Mouse (Mus musculus): ENCODE data around the gene Atp5h.
"Not testable (repeated sequence)": the region's sequence is repeated elsewhere in the genome, so short reads cannot be mapped to it uniquely, and the experiment has no call there.

The Atp5h gene

DNA sequence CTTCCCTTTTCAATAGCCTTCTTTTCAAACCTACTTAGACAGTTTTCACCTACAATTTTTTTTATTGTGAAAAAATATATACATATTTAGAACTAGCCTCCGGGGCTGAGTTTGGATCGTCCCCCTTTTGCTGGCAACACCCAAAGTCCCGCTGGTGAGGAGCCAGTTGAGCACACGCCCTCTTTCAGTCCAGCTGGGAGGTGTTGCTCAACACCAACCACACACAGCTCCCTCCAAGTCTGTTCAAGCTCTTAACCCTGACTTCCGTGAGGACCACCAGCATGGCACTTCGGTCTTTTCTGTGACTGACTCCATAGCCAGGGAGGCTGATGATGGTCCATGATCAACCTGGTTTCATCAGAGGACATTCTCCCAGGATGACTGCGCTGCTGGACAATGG lies 21.7 kb downstream of the Atp5h start:
- DNase-seq (ENCODE audit: low spot score), result no peak

- no peak for DNase-seq (ENCODE audit: low spot score)
Measured at GRCm38 (mm10) chr11:115393721-115394325, 25.9 kb downstream of the Atp5h start.

DNA sequence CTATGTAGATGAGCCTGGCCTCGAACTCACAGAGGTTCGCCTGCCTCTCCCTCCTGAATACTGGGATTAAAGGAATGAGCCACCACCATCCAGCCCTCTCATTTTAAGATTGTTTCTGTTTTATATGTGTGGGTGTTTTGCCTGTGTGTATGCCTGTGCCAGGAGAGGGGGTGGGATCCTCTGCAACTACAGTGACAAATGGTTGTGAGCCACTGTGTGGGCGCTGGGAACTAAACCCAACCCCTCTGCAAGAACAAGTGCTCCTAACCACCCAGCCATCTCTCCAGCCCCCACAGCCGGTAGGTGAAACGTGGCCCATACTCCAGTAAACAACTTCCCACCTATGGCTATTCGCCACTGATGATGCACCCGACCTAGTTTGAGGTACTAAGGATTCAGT lies 28.4 kb downstream of the Atp5h start:
- DNase-seq (ENCODE audit: low spot score), result no peak

GRCm38 (mm10) chr11:115386859-115387258 lies 32.9 kb downstream of the Atp5h start:
- not testable (repeated sequence) for DNase-seq (ENCODE audit: low spot score)

GRCm38 (mm10) chr11:115384587-115384986 lies 35.2 kb downstream of the Atp5h start:
- DNase-seq (ENCODE audit: low spot score), result no peak

GRCm38 (mm10) chr11:115383701-115384474 lies 35.9 kb downstream of the Atp5h start:
- no peak for DNase-seq (ENCODE audit: low spot score)

- DNase-seq (ENCODE audit: low spot score), result no peak
Measured at GRCm38 (mm10) chr11:115382891-115383290, 36.9 kb downstream of the Atp5h start.

DNA sequence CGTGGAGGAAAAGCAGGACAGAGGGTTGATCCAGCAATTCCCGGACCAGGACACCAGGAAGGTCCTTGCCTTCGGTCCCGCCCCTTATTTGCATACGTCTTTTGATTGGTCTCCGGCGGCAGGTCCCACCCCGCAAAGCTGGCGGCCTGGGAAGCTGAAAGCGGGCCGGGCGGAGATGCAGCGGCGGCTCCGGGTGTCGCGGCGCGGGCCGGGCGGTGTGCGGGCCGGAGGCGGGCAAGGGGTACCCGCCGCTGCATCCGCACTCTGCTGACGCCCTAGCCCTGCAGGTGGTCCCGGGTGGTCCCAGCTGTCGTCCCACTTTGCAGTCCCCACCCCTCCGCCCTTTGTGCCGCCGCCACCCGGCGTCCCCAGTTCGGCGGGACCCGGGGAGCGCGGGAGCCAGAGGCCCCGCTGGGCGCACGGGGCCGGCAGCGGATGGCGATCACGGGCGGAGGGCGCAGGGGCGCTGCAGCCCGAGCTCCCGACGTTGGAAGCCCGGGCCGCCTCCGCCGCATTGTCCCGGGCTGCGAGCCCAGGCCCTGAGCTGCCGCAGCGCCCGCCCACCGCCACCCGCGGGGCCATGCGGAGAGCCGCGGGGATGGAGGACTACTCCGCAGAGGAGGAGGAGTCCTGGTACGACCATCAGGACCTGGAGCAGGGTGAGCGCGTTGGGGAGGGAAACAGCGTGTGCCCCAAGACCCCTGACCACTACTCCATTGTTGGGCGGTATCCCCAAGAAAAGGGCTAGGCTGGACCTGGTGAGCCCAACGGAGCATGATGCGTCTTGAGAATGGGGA lies 37.8 kb downstream of the Atp5h start, which contains the start of gene Cdr2l:
Gene Cdr2l (plus strand): TSS at position 174 of the 797 bp plus-strand sequence.
- DNase-seq (ENCODE audit: low spot score), result peak; percentile 83

DNA sequence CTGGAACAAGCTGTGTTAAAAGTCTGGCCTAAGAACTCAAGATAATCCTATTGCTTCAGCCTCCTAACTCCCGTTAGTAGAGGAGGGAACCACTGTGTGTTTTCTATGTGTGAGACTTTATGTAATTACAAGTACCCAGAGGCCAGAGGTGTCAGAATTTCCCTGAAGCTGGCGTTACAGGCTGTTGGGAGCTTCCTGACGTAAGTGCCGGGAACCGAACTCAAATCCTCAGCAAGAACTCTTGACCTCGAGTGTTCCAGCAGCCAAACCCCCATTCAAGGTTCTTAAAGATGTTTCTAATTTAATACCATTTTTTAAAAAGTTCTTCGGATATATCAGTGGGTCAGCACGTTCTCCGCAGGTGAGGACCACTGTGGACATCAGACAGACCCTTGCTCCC lies 38.5 kb downstream of the Atp5h start:
- no peak for DNase-seq (ENCODE audit: low spot score)

DNA sequence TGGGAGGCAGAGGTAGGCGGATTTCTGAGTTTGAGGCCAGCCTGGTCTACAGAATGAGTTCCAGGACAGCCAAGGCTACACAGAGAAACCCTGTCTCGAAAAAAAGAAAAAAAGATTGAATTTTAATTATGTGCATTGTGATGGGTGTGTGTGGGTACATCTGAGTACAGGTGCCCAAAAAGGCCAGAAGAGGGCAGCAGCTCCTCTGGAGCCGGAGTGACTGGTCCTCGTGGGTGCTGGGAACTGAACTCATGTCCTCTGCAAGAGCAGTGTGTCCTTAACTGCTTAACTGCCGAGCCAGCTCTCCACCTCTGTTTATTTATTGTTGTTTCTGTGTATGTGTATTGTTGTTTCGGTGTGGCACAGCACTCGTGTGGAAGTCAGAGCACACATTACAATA lies 41.9 kb downstream of the Atp5h start:
- DNase-seq (ENCODE audit: low spot score), result no peak

DNA sequence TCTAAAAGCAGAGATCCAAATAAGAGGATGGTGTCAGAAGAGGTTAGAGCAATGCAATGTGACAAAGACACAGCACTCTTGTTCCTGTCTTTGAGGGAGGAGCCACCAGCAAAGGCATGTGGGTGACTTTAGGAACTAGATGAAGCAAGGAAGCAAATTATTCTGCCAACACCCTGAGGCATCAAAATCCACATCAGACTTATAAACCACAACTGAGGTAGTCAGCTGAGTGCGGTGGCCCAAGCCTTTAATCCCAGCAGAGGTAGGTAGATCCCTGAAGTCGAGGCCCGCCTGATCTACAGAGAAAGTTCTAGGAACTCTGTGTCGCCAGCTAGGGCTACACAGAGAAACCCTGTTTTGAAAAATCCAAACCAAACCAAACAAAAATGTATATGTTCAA lies 42.5 kb downstream of the Atp5h start:
- DNase-seq (ENCODE audit: low spot score), result no peak

DNA sequence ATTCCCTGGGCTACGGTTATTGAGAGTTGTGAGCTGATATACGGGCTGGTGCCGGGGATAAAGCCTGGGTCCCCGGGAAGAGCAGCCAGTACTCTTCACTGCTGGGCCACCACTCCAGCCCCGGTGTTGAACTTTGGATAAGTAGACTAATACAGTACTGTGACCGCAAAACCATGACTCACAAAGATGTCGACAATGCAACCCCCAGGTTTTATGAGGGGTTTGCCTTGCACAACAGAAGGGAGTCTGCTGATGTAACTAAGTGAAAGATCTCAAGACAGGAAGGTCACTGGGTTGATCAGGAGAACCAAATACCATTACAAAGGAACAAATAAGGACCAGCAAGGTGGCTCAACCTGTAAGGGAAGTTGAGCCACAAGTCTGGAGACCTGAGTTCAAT lies 43.0 kb downstream of the Atp5h start:
- no peak for DNase-seq (ENCODE audit: low spot score)

DNA sequence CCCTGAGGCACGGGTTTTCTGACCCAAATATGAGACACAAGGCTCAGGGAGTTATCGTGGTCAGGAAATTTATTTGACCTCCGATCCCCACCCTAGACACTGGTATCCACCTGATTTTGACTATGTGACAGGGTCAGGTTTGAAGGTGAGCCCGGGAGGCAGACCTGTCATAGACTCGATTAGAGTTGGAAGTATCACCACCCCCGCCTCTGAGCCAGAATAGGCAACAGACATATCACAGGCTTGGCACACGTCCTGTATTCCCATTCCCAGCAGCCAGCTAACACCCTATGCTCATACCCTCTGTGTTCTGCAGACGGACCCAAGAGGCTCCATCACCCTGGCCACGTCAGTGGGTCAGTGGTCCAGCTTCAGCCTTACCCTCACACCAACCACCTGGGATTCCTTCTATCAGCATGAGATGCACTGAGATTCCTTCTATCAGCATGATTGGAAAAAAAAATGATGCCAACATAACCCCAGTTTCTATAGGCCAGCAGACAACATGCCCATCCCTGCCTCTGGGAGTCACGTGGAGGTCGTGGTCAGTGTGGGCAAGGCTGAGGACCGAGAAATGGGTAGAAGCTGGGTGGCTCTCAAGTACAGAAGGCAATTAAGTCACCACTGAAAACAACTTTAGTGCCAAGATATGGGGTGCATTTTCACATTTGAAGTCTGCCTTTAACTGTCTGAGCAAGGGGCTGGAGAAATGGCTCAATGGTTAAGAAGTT lies 44.9 kb downstream of the Atp5h start:
- no peak for DNase-seq (ENCODE audit: low spot score)

DNA sequence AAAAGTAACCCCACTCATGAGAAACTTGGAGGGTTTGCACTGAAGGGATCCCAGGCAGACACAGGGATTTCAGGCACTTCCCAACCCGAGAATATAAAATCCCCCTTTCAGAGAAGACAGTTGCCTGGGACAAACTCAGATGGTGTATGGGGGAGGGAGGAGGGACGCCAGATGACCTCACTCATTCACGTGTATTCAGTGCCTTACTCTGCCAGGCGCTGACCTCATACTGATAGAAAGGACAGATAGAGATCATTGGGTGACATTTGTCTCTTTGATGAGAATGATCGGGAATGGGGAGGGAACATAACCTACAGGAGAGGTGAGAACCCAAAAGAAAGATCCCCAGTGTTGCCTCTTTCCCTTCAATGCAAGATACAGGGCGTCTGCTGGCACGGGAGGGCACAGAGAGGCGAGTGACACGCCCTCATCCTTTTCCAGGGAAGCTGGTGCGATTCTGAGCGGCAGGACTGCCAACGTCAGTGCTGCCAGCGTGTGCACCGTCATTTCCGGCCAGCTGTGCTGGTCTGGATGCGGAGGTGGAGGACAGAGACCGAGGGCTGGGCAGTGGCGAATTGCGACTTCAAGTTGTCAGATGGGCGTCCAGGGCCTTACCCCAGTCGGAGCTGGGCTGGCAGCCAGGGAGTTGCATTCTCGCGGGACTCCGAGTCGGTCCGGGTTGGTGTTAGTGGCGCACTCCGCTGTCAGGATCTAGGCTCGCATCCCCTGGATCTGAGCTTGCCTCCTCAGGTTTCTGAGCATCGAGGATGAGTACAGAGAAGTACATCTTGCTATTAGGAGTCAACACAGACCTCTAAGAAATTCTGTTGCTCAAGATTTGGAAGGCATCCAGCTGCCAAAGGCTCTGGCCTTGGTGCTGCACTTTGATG lies 45.7 kb downstream of the Atp5h start:
- peak; percentile 72 for DNase-seq (ENCODE audit: low spot score)

DNA sequence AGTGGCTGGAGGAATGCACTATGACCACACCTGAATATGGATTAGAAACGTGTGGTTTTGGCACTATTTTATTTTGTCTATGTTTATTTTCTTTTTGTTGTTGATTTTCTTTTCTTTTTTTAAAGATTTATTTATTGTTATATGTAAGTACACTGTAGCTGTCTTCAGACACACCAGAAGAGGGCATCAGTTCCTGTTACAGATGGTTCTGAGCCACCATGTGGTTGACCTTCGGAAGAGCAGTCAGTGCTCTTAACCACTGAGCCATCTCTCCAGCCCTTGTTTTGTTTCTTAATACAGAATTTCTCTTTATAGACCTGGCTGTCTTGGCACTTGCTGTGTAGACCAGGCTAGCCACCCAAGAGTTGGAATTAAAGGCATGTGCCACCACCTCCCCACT lies 47.0 kb downstream of the Atp5h start:
- DNase-seq (ENCODE audit: low spot score), result no peak

DNA sequence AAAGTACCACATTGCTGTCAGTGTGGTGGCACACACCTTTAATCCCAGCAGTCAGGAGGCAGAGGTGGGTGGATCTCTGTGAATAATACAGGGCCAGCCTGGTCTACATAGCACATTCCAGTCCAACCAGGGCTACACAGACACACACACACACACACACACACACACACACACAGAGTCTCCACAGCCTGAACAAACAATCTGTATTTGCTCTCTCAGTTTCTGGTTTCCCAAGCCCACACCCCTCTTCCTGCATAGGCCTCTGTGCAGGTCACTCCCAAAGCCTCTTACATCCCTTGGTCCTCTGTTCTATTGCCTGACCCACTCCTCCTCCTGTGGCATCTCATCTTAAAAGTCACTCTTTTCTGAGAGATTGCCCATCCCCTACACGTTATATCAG lies 47.7 kb downstream of the Atp5h start:
- no peak for DNase-seq (ENCODE audit: low spot score)

DNA sequence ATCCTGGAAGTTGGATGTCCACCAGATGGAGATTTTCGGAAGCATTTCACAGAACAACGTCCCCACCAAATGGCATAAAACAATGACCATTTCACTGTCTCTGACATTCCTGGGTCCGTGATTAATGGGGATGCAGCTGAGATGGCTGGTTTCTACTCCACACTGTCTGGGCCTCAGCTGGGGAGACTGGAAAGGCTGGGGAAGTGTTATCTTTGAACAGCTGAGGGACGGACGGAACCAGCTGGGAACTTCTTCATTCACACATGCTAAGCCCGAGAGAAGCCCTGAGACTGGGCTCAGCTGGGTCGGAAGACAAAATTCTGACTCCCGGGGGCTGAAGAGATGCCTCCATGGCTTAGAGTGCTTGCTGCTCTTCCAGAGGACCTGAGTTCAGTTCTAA lies 48.4 kb downstream of the Atp5h start:
- no peak for DNase-seq (ENCODE audit: low spot score)

DNA sequence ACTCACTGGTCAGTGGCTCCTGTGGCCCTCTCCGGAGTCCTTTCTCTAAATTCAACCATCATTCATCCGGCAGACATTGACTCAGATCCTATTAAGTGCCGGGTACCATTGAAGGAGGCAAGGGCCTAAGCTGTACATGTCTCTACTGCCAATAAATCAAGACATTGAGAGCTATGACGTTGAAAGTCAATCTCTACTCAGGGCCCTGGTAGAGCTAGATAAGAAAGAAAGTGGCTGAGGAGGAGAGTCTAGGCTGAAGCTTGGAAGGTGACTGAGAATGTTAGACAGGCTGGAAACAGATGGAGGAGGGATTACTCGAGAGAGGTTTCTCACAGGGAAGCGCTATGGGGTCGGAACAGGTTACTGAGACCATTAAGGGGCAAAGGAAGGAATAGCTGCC lies 49.4 kb downstream of the Atp5h start:
- no peak for DNase-seq (ENCODE audit: low spot score)

- DNase-seq (ENCODE audit: low spot score), result peak; percentile 79
Measured at GRCm38 (mm10) chr11:115367395-115367944, 52.3 kb downstream of the Atp5h start, which contains the start of gene Hid1. Hid1 (minus strand) TSS chr11:115367756.

DNA sequence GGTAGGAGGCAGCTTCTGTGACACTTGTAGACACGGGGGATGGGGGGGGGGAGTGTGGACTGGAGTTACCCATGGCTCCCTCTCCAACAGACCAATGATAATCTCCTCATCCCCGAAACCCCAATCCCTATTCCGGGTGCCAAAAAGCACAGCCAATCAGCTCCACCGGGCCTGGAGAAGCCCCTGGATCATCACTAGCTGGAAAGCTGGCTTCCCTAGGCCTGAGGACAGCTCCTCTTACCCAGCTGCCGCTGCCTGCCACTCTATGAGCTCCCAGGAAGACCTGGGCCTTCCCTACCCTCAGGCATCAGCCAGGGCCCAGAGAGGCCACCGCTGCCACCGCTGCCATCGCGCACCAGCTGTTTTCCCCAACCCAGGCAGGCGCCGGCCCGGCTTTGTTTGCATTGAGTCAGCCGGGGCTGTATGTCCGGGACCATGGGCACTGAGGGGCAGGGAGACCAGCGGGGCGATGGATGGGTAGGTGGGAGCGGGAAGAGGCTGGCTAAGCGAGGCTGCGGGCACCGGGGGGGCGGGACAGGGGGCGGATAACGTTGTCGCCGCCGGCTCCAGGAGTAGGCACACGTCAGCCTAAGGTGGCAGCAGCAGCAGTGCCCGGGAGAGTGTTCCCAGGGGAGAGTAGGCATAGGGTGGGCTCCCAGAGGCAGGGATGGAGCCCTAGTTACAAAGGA lies 52.9 kb downstream of the Atp5h start:
- DNase-seq (ENCODE audit: low spot score), result peak; percentile 72
